Mouse (Mus musculus) C2C12 (cell line): Measurements from ENCODE around the gene Krt86.

Experiments used
- CTCF ChIP-seq: IDR thresholded peaks from one replicate; pipeline ENCODE4 v1.5.1; 2011; ENCODE audit not compliant: control insufficient read depth, insufficient read depth, insufficient read length
- FOSL1 ChIP-seq: IDR thresholded peaks from one replicate; pipeline ENCODE4 v1.8.0; 2011; ENCODE audit warnings: mild to moderate bottlenecking, low read length; ENCODE audit not compliant: poor library complexity, insufficient read depth, severe bottlenecking
- MYOD1 ChIP-seq: IDR thresholded peaks from one replicate; pipeline ENCODE4 v1.6.1; 2011; ENCODE audit warnings: low read depth; ENCODE audit not compliant: control insufficient read depth, insufficient read length

DNA sequence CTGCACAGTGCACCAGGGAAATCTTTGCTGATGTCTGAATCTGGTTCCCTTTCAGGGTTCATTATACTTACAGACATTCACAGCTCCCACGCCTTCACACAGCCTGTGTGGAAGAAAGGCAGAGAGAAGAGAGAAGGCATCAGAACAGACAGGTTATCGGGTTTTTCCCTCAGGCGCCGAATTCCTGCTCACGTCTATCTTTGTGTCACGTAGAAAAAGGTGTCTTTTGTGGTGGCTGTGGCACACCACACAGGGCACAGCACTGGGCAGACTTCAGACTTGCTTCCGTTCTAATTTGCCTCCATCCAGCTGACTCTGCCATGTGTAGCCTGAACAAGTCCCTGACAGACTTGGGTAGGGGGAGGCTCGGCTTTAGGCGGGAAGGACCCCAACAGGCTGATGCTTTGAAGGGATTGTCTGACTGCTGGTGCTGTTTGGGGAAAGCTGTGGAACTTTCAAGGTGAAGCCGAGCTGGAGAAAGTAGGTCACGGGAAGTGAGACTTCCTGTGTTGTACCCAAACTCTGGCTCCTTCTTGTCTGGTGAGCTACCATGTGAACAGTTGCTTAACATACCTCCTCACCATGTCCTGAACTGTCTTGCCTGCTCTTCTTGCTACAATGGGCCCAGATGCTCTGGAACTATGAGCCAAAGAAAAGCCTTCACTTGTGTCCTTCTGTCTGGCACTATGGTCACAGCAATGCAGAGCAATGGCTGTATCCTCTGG, 12.8 kb downstream of the Krt86 start:
- no peak for TF ChIP-seq CTCF
- TF ChIP-seq FOSL1, result no peak
- TF ChIP-seq MYOD1, result no peak
